Mouse (Mus musculus) bone marrow, adult 2 months (tissue): ENCODE results near the gene Flywch1. TPM values are rescaled to one million over a fixed set of nuclear protein-coding genes. Genes with fewer than 3 reads are reported as not detected.

Experiments used
- H3K27ac ChIP-seq: fragments of 200-500 bp; 2 replicates; pipeline ENCODE4 v1.5.1; 2012; ENCODE audit warnings: low read depth, mild to moderate bottlenecking, control low read depth, inconsistent platforms, low read length; ENCODE audit not compliant: control insufficient read depth, poor library complexity, insufficient read depth
- H3K4me1 ChIP-seq: fragments of 200-500 bp; 2 replicates; pipeline ENCODE4 v1.6.1; 2011; ENCODE audit warnings: low read length; ENCODE audit not compliant: control insufficient read depth, insufficient read depth
- H3K4me3 ChIP-seq: fragments of 200-500 bp; replicated peaks from 2 replicates; pipeline ENCODE3; 2011; ENCODE audit warnings: mild to moderate bottlenecking, low read depth, low read length, control low read depth; ENCODE audit not compliant: control insufficient read depth
- CTCF ChIP-seq: fragments of 200-500 bp; IDR thresholded peaks from 2 replicates; pipeline ENCODE4 v1.5.1; 2011; ENCODE audit warnings: low read length, control low read depth; ENCODE audit not compliant: control insufficient read depth, insufficient read depth
- POLR2A ChIP-seq: fragments of 200-500 bp; IDR thresholded peaks from 2 replicates; pipeline ENCODE4 v1.6.1; 2011; ENCODE audit warnings: low read depth, mild to moderate bottlenecking, control low read depth, low read length, borderline replicate concordance; ENCODE audit not compliant: control insufficient read depth
- WGBS: fragments of 180-500 bp; shearing (Covaris S2); methylation state at CpG from one replicate; pipeline ENCODE4 v1.1.7; 2018; 5-methylcytosine and 5-hydroxymethylcytosine counted together
- polyA plus RNA-seq: library from polyadenylated mRNA; stranded (reverse); fragments of >200 nt; gene quantifications from 2 replicates; pipeline ENCODE4 v1.2.4, GENCODE M21; 2011; ENCODE audit warnings: low replicate concordance; ENCODE audit not compliant: missing spikeins, insufficient read depth, insufficient read length

Flywch1 gene
- polyA plus RNA-seq = 5.5 and 11.2 TPM in 2 replicates

DNA sequence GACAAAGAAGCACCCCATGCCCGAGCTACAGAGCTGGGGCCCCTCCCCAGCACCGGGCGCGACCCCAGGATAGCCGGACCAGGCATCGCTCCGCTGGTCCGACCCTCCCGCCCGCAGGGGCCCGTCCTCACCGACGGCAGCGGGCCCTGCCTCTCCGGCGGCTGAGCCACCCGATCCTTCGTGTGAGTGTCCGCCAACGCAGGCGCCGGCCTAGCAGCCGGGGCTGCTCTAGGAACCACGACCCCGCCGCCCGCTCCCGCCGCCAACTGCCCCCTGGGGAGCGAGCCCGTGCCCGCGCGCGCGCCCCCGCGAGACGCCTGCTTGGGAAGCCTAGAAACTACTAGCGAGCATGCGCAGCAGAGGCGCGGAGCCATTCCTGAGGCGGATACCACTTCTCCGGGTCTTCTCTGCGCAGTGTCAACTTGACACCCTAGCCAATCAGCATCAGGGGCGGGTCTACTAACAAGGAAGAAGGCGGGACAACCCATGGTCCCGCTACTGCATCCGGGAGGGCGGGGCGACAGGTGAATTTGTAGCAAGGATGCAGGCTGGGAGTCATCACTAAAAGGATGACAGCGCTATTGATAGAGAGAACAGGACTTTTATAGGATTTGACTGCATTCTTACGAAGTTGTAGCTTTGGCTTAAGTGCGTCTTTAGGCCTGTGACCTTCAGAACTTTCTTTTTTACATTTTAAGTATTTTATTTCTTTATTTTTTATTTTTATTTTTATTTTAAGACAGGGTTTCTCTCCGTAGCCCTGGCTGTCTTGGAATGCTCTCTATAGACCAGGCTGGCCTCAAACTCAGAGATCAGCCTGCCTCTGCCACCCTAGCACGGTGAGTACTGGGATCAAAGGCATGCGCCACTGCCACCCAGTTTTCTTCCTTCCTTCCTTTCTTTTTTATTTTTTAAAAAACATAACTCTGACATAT, at the start of gene Flywch1:
Gene Flywch1, minus strand, starts transcription at position 319 of the 935 bp plus-strand sequence.
- H3K27ac ChIP-seq = peak within 1 kb of the TSS; percentile 42; the same call in 1 of the 2 replicates
- WGBS = 4% methylated on average over 57 of the region's 58 CpGs

DNA sequence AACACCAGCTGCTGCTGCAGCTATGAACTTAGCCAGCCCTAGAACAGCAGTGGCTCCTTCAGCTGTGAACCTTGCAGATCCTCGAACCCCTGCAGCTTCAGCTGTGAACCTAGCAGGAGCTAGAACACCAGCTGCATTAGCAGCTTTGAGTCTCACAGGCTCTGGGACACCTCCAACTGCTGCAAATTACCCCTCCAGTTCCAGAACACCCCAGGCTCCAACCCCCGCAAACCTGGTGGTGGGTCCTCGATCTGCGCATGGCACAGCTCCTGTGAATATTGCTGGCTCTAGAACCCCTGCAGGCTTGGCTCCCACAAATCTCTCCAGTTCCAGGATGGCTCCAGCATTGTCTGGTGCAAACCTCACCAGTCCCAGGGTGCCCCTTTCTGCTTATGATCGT, 49.3 kb upstream of the Flywch1 start:
- TF ChIP-seq POLR2A (no peak), CTCF (no peak)
- H3K27ac ChIP-seq = no peak overlapping the region
- H3K4me3 ChIP-seq = no peak overlapping the region
- WGBS = 96% methylated on average over 5 of the region's 5 CpGs
- no peaks in the 10 kb centered on the region for H3K4me1 ChIP-seq

More for the DNA sequence above, at the start of gene Flywch1:
- H3K4me3 ChIP-seq = peak within 1 kb of the TSS; percentile 90
- H3K4me1 ChIP-seq = no peaks in the 10 kb centered on the region; the same call in 1 of the 2 replicates
- TF ChIP-seq CTCF (no peak), POLR2A (peak; percentile 62; the same call in 1 of the 2 replicates)

DNA sequence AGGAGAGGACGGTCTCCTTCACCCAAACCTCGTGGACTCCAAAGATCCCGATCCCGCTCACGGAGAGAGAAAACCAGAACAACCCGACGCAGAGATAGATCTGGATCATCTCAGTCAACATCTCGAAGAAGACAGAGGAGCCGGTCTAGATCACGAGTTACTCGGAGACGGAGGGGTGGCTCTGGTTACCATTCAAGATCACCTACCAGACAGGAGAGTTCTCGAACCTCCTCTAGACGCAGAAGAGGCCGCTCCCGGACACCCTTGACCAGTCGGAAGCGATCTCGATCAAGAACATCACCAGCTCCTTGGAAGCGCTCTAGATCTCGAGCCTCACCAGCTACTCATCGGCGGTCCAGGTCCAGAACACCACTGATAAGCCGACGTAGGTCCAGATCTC, 47.8 kb upstream of the Flywch1 start:
- H3K4me1 ChIP-seq = no peaks in the 10 kb centered on the region
- no peak overlapping the region for H3K27ac ChIP-seq
- TF ChIP-seq POLR2A (no peak), CTCF (no peak)
- H3K4me3 ChIP-seq = no peak overlapping the region
- WGBS = 97% methylated on average over 25 of the region's 25 CpGs

DNA sequence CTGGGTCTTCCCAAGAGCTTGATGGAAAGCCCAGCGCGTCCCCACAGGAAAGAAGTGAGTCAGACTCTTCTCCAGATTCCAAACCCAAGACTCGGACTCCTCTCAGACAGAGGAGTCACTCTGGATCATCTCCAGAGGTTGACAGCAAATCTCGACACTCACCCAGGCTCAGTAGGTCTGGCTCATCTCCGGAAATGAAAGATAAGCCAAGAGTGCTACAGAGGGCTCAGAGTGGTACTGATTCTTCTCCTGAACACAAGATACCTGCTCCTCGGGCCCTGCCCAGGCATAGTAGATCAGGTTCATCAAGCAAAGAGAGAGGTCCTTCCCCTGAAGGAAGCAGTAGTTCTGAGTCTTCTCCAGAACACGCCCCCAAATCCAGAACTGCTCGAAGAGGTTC, 47.2 kb upstream of the Flywch1 start:
- TF ChIP-seq POLR2A (no peak), CTCF (no peak)
- no peak overlapping the region for H3K27ac ChIP-seq
- H3K4me3 ChIP-seq = no peak overlapping the region
- WGBS = 96% methylated on average over 8 of the region's 8 CpGs
- no peaks in the 10 kb centered on the region for H3K4me1 ChIP-seq

DNA sequence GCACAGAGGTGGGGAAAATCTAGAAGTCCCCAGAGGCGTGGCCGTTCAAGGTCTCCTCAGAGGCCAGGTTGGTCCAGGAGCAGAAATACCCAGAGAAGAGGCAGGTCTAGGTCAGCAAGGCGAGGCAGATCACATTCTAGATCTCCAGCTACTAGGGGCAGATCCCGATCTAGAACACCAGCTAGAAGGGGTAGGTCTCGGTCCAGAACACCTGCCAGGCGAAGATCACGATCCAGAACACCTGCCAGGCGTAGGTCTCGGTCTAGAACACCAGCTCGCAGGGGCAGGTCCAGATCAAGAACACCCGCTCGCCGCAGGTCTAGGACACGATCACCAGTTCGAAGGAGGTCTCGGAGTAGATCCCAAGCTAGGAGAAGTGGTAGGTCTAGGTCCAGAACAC, 44.2 kb upstream of the Flywch1 start:
- WGBS = 97% methylated on average over 16 of the region's 16 CpGs
- H3K4me3 ChIP-seq = no peak overlapping the region
- H3K27ac ChIP-seq = no peak overlapping the region
- TF ChIP-seq POLR2A = no peak
- no peak for TF ChIP-seq CTCF
- no peaks in the 10 kb centered on the region for H3K4me1 ChIP-seq

DNA sequence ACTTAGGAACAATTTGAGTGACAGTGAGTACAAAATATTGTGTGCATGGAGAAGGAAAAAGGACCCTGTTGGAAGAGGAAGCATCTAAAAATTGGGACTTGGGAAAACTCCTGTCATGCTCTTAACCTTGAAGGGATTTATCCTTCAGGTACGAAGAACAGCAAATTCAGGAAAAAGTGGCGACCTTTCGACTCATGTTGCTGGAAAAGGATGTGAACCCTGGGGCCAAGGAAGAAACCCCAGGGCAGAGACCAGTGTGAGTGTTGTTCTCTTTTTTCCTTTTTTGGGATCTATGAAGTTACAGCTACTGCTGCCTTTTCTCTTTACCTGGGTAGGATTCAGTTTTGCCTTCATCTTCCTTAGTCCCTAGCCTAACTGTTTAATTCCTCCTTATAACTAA, 36.5 kb upstream of the Flywch1 start:
- Histone ChIP-seq H3K27ac (no peak overlapping the region), H3K4me1 (peaks cover 1% of the 10 kb centered on the region; the same call in 1 of the 2 replicates), H3K4me3 (no peak overlapping the region)
- TF ChIP-seq CTCF (no peak), POLR2A (no peak)
- WGBS = 90% methylated on average over 3 of the region's 3 CpGs

DNA sequence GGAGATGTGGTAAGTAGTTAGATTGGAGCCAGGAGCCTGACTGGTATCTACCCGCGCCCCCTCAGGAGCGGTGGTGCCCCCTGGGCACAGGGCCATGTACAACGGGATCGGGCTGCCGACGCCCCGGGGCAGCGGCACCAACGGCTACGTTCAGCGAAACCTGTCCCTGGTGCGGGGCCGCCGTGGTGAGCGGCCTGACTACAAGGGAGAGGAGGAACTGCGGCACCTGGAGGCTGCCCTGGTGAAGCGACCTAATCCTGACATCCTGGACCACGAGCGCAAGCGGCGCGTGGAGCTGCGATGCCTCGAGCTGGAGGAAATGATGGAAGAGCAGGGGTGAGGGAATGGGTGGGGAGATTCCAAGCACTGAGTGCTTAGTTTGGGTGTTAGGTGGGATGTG, 35.5 kb upstream of the Flywch1 start:
- Histone ChIP-seq H3K4me3 (no peak overlapping the region), H3K27ac (peak overlapping the region; percentile 20; the same call in 1 of the 2 replicates), H3K4me1 (peaks cover 1% of the 10 kb centered on the region; the same call in 1 of the 2 replicates)
- WGBS = 54% methylated on average over 25 of the region's 25 CpGs
- TF ChIP-seq POLR2A (peak; percentile 24; the same call in 1 of the 2 replicates), CTCF (peak; percentile 26; the same call in 1 of the 2 replicates)

DNA sequence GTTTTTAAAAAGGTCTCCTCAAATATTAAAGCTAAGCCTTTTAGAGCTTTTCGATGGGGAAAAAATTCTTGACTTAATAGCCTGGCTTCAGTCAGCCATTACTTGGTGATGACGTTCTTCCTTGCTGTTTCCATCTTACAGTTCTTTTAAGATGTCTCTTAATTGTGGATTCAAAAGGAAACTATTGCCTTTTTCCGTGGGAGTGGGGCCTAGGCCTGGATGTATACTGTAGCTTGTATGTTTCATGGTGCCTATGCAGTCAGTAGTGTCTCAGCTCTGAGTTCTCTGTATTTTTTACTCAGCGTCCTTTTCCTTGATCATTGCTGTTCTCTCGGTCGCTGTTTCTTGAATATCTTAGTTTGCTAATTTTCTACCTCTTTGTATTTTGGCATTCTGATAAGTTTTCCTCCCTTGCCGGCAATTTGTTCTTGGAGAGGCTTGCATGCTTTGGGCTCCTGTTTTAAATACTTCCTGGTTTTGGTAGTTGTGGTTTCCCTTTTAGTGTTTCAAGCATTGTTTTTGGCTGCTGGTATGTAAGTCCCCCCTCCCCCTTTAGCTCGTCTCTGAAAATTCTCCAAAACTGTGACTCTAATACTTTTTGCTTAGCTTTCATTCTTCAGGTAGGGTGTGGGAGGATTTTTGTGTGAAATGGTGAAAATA, 33.2 kb upstream of the Flywch1 start:
- TF ChIP-seq POLR2A (no peak), CTCF (no peak)
- H3K4me1 ChIP-seq = peaks cover 1% of the 10 kb centered on the region; the same call in 1 of the 2 replicates
- 0% methylated on average over 8 of the region's 8 CpGs for WGBS
- peak overlapping the region; percentile 36; the same call in 1 of the 2 replicates for H3K27ac ChIP-seq
- H3K4me3 ChIP-seq = peak overlapping the region; percentile 64
